Mouse (Mus musculus) G1E-ER4 (cell line): ENCODE data around the gene Uqcrfs1. TPM values are rescaled to one million over a fixed set of nuclear protein-coding genes. Genes with fewer than 3 reads are reported as not detected.

Experiments
- GATA1 ChIP-seq: IDR thresholded peaks from one replicate; pipeline ENCODE4 v1.8.0; 2012; ENCODE audit warnings: low read length, inconsistent platforms
- polyA plus RNA-seq: library from polyadenylated mRNA; stranded (reverse); fragments of >175 nt; gene quantifications from 2 replicates; pipeline ENCODE4 v1.2.3, GENCODE M21; 2012

Uqcrfs1 gene
- polyA plus RNA-seq, 1 experiment, result 201 TPM

GRCm38 (mm10) chr13:30523971-30524370 lies 21.2 kb downstream of the Uqcrfs1 start:
- TF ChIP-seq GATA1, result no peak

DNA sequence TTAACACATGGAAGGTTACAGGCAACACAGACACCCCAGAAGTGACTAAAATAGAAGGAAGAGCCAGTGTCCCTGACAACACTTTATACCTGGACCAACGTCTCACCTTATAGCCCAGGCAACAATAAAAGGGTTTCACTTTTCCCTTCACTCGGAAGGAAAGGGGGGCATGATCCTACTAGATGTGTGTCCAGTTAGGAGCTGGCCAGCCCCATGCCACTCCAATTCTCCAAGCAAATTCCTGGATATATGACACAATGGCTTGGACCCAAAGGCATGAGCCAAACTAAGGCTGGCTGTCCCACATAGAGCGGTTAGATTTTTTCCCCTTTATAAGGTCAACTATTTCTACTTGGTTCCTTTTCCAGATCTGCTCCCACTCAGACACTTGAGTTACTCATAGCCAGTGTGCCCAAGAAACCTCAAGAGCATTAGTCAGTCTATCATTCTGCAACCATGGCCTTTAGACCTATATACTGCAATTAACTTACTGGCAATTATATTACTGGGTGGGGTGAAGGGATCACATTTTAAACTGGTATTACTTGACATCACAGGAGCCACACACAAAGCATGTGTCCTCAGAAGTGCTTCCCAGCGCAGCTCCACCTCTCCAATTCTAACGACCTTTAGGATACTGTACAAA lies 21.8 kb downstream of the Uqcrfs1 start:
- TF ChIP-seq GATA1, result no peak

GRCm38 (mm10) chr13:30521282-30521902 lies 23.8 kb downstream of the Uqcrfs1 start:
- no peak for TF ChIP-seq GATA1

DNA sequence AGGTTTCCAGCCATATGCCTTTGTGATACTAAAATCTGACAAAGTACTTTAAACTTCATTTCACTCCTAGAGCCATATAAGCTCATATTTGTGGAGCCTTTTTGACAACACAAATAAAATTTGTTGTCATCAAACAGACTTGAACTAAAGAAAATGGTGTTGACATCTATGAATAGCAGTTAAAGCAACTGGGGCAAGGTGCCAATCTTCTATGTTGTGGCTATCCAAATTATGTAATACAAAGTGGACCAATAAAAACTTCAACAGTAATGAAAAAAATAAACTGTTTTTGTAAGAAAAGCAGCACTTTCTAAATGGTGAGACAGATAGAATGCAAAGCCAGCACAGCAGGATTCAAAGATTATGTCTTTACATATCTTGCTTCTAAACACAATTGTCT lies 27.0 kb downstream of the Uqcrfs1 start:
- TF ChIP-seq GATA1, result no peak

DNA sequence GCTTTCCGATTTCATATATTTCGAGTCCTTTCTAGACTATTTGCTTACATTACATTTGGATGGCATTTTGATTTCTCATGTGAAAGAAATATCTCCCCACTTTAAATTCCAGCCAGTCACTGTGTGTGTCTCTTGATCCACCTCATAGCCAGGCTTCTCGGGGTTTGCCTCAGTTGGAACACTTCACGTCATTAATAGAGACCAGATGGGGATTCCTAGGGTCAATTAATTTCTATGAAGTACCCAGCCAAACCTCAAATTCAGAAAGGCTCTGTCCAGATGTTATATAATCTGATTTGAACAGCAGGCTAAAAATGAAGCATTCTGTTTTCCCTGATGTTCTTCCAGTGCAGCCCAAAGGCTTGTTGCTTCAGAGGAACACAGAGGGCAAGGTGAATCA lies 37.5 kb downstream of the Uqcrfs1 start:
- TF ChIP-seq GATA1, result no peak

DNA sequence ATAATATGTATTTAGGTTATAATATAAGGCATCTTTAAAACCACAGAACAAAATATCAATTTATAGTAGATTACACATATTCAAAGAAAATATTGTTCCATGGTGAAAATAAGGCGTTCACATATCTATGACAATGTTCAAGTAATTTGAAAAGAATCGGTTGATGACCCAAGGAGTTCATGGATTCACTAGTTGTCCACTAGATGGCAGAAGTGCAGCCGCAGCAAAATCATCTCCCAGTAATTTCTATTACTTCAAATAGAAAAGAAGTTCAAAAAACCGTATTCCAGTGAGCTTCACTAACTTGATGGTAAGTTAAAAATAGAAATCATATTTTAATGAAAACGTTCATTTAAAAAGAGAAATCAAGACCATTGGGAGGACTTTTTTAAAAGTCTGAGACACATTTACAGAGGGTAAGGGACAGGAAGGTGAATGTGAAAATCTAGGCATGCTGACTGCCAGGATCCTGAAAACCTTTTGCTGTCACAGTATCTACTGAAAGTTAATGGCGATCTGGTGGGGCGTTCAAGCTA lies 43.2 kb downstream of the Uqcrfs1 start:
- no peak for TF ChIP-seq GATA1

Other genes with a start within 250 kb of the Uqcrfs1 start
- gene Agtr1a, start 208.9 kb downstream of the Uqcrfs1 start, polyA plus RNA-seq, result not detected in 2 replicates
- not detected in 2 replicates for gene Dusp22, start 114.6 kb upstream of the Uqcrfs1 start, polyA plus RNA-seq
- not detected in 2 replicates for gene Irf4, start 203.9 kb upstream of the Uqcrfs1 start, polyA plus RNA-seq